Mouse (Mus musculus) kidney, adult 8-10 months (tissue): ENCODE measurements around the gene Gm36210.

Experiments
- DNase-seq, 2 experiments: peaks; one replicate each; pipeline ENCODE4 v3.0.0; 2022

The Gm36210 gene

DNA sequence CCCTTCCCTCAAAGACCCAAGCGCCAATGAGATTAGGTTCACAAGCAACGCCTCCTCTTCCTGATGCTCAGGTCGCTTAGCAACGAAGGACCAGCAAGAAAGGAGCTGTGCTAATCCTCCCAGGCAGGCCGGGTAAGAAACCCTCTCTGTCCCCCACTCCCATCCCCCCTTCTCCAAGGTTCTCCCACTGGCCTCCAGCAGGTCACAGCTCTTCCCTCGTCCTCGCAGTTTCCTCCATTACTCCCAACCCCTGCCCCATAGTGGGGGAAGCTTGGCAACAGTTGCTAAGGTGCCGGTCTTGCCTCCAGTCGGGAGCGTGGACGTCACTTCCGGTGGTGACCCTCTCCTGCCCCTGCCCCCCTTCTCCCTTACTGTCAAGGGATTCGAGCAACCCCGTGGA is 16.2 kb upstream of the Gm36210 start:
- peak; percentile 64 to 66 for DNase-seq

DNA sequence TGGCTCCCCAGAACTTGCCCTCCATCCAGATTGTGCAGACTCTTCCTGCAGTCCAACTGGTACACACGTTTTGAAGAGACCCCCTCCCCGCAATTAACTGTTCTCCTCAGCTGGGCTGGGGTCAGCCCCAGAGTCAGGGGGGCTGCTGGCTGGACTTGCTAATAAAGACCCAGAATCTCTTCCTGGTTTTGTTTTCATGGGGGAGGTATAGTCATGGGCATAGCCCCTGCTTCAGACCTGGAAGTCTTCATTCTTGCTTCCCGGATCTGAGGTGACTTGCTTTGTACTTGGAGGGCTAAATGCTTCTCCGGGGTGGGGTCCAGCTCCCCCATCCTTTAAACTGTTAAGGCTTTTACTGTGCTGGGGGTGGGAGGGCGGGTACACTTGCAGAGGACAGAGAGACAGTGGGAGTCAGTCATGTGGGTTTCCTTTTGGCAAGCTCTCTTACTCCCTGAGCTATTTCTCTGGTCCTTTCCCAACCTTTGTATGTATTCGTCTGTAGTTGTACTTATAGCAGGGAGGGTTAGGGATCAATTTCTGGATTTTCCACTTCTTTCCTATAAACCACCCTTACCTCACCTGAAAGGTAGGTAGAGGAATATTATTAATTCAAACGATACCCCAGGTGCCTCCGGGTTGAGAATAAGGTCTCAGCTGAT is 15.6 kb upstream of the Gm36210 start, which contains the start of gene Nat14:
Gene Nat14, plus strand, starts transcription at position 205 of the 659 bp plus-strand sequence.
- DNase-seq: no peak

DNA sequence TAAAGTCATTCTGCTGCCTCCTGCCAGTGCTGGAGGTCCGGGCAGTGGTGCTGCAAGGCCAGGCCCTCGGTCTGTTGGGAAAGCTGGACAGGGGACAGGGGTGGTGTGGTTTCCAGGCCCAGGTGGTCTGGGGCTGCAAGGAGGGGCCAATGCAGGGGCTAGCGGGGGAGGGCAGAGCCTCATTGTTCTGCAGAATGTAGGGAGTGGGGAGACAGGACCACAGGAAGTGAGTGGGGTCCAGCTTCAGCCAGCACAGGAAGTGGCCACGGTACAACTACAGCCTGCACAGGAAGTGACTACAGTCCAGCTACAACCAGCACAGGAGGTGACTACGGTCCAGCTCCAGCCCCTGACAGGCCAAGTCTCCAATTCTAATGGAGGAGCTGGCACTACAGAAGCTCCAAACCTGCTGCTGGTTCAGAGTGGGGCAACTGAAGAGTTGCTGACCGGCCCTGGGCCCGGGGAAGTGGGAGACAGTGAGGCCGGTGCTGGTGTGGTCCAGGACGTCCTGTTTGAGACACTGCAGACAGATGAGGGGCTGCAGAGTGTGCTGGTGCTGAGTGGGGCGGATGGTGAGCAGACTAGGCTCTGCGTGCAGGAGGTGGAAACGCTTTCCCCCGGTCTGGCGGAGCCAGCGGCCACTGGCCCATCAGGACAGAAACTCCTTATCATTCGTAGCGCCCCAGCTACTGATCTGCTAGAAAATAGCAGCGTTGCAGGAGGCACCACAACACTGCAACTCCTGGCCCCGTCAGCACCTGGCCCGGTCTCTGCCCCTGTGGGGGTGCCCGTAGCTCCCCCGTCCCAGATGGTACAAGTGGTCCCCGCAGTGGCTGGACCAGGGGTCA is 14.9 kb upstream of the Gm36210 start:
- DNase-seq: no peak

DNA sequence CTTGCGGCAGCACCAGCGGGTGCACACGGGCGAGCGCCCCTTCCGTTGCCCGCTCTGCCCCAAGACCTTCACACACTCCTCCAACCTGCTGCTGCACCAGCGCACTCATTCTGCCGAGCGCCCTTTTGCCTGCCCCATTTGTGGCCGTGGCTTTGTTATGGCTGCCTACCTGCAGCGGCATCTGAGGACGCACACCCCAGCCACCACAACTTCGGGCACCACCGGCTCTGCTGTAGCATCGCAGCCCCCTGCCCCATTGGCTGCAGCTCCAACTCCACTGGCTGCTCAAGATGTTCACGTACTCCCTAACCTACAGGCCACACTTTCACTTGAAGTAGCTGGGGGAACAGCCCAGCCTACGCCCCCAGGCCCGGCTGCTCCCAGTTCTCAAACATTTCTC is 14.2 kb upstream of the Gm36210 start:
- DNase-seq: no peak

DNA sequence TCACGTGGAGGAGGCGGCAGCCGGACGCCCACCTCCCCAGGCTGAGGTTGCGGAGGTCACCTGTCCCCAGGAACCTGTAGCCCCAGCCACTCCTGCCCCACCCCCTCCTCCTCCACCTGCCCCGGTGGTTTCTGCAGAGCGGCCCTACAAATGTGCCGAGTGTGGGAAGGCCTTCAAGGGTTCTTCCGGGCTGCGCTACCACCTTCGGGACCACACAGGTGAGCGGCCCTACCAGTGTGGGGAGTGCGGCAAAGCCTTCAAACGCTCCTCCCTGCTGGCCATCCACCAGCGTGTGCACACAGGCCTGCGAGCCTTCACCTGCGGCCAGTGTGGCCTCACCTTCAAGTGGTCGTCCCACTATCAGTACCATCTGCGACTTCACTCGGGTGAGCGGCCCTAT is 13.7 kb upstream of the Gm36210 start:
- no peak for DNase-seq

DNA sequence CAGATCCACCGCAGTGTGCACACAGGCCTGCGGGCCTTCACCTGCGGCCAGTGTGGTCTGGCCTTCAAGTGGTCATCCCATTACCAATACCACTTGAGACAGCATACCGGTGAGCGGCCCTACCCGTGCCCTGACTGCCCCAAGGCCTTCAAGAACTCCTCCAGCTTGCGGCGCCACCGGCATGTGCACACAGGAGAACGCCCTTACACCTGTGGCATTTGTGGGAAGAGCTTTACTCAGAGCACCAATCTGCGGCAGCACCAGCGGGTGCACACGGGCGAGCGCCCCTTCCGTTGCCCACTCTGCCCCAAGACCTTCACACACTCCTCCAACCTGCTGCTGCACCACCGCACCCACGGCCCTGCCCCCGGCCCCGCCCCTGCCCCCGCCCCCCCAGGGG is 12.8 kb upstream of the Gm36210 start:
- no peak for DNase-seq

DNA sequence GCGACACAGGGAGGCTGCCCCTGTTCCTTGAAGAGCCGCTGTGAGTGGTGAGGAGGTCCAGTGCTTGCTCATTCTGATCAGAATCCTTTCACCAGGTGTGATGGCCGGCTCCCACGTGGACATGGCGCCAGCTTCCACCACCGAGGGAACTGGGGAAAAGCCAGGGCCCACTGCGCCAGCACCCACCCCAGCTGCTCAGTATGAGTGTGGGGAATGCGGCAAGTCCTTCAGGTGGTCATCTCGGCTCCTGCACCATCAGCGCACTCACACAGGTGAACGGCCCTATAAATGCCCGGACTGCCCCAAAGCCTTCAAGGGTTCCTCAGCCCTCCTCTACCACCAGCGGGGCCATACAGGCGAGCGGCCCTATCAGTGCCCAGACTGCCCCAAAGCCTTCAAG is 12.4 kb upstream of the Gm36210 start:
- no peak for DNase-seq

DNA sequence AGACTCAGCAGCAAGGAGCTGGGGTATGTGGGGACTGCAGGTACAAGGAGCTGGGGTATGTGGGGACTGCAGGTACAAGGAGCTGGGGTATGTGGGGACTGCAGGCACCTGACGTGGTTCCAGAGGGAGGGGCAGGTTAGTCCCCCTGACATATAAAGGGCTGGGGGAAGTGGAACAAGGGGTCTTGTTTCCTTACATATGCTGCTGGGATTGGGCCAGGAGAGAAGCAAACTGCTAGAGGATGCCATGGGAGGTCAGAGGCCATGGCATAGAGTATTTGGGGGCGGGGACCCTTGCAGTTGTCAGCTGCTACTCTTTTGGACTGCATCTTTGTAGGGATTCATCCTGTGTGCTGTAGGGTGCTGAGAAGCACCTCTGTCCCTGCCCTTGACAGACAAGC is 11.2 kb upstream of the Gm36210 start:
- DNase-seq: no peak

DNA sequence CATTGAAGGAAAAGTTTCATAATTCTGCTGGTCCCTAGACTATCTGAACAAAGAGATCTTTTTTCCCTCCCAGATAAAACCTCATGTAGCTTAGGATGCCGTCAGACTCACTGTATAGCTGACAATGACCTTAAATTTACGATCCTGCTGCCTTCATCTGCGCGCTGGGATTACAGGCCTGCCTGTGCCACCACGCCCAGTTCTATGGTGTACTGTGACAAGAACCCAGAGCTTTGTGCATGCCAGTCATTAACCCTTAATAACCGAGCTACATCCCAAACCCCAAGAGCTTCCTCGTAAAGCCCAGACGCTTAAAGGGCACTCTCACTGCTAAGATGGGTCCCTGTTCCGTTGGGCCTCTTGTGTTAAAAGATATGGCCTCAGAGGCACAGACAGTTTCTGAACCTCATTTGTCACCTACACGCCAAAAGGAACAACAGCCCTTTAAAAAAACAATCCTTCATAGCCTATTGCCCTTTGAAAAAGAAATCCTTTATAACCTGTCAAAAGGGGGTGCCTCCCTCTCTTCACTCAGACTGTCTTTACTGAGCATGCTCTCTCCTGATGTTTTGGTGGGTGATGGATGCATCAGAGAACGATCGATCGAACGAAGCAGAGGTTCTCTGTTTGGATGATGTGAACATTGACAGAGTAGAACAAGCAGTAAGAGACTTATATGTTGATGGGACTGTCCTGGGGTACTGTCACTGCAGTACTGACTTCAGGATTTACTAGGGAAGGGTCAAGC is 9.5 kb upstream of the Gm36210 start:
- DNase-seq: peak in 1 of 2 experiments; percentile 29

DNA sequence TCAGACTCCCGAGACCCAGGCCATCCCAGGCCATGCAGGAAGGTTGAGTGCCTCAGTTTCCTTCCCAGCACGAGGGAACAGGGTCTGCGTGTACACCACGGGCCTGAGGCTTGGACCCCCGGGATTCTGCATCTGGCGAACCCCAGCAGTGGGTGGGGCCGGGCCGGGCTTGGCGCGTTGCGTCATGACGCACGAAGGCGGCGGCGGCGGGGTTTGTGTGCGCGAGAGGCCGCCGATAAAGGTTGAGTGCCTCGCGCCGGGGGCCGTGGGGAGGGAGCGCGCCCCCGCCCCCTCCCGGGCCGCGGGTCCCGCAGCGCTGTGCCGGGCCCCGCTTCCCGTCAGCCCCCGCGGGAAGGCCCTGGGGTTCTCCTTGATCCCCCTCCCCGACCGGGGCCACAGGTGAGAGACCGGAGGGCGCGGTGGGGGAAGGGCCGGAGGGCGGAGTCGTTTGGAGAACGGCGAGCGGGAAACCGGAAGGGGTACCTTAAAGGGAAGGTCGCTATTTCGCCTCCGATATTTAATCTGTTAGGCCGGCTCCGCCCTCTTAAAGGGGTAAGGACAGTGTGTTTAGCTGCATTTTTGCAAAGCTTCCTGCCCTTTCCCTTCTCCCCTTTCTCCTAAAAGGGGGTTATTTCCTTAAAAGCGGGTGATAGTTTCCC is 8.8 kb upstream of the Gm36210 start, which contains the start of gene Zfp628:
Gene Zfp628, plus strand, starts transcription at position 211 of the 659 bp plus-strand sequence.
- peak; percentile 88 to 94 for DNase-seq

DNA sequence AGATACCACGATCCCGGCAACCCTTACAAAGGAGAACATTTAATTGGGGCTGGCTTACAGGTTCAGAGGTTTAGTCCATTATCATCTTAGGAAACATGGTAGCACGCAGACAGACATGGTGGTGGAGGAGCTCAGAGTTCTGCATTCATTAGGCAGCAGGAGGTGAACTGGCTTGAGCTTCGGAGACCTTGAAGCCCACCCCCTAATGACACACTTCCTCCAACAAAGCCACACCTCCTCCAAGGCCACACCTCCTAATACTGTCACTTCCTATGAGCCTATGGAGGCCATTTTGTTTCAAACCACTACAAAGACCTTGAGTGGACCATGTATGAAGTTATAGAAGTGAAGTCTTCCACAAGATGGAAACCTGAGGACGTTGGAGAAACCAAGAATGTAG is 5.9 kb upstream of the Gm36210 start:
- DNase-seq: no peak

DNA sequence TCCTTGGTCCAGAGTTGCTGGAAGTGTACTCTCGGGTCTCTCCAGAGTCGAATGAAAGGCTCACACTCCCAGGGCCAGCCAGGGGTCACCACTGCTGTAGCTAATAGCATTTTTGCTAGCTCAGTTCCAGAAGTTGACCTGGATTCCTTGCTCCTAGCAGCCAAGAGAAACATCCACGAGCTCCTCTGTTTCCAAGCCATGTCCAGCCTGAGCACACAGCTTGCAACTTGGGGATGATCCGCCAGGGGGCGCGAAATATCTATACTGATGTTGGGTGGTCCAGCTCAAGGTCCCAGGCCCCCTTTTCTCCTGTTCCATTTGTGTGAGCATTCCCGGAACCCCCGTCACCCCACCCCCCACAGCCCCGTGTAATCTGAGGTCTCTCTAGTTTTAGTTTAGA is 5.2 kb upstream of the Gm36210 start:
- DNase-seq: peak in 1 of 2 experiments; percentile 57

DNA sequence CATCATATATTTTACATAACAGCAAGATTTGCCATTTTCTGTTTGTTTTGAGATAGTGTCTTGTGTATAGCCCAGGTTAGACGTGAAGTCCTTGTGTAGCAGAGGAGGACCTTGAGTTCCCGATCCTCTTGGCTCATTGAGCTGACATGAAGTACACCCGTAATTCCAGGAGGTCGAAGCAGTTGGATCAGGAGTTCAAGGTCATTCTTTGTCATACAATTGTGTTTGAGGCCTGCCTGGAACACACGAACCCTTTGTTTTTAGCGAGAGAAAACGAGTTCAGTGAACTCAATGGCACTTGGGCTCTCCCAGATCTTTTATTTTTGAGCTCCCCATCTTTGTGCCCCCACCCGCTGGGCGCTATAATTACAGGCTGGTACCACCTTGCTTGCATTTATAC is 3.9 kb downstream of the Gm36210 start:
- DNase-seq: no peak

DNA sequence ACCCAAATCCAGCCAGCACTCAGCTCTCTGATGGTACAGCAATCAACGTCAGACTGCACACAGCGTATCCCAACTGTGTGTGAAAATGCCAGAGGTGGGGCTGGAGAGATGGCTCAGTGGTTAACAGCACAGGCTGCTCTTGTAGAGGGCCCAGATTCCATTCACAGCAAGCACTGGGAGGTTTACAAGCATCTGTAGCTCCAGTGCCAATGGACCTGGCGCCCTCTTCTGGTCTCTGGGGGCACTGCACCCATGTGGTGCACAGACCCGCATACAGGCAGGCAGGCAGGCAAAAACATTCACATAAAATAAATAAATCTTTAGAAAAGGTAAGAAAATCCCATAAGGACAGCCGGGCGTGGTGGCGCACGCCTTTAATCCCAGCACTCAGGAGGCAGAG is 5.1 kb downstream of the Gm36210 start:
- no peak for DNase-seq

DNA sequence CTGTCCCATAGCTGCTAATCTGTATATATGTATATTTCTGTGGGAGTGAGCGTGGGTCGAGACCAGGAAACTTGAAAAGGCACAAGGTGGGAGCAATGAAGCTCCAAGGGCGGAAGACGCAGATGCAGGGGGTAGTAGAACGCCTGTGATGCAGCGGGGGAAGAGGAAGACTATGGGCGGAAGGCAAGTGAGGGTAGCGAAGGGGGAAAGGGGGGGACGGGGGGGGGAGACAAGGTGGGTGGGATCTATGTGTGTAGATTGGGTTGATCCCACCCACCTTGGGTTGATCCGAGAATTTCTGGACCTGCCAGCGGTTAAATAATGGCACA is 5.8 kb downstream of the Gm36210 start:
- no peak for DNase-seq

DNA sequence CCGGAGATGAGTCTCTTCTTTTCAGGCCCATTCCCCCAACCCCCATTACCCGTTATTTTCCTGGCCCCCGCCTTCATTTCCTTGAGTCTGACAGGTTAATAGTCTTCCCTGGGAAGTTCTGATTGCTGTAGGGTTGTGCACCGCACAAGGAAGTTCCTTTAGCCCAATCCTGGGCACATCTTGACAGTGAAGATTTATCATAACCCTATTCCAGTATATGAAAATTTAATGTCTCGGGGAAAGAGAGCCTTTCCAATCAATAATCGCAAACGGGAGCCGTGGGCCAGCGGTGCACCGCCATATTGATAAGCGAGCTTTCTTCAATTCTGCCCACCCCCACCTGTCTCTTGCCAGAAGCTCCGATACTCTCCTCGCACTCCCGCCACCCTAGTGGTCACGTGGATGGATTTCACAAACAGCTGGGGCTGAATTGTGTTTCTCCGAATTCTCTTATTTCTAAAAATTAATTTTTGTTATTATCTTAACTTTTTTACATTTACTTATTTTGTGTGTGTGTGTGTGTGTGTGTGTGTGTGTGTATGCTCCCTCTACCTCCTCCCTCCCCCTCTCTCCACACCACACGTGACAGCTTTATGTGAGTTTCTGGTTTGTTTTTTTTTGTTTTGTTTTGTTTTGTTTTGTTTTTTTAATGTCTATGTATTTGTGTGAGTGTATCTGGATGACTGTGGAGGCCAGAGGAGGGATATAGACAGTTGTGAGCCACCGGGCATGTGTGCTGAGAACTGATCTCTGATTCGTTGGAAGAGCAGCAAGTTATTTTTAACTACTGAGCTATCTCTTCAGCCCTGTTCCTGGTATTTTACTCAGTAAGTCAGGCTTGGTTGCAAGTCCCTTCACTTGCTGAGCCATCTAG is 6.4 kb downstream of the Gm36210 start:
- DNase-seq: no peak

DNA sequence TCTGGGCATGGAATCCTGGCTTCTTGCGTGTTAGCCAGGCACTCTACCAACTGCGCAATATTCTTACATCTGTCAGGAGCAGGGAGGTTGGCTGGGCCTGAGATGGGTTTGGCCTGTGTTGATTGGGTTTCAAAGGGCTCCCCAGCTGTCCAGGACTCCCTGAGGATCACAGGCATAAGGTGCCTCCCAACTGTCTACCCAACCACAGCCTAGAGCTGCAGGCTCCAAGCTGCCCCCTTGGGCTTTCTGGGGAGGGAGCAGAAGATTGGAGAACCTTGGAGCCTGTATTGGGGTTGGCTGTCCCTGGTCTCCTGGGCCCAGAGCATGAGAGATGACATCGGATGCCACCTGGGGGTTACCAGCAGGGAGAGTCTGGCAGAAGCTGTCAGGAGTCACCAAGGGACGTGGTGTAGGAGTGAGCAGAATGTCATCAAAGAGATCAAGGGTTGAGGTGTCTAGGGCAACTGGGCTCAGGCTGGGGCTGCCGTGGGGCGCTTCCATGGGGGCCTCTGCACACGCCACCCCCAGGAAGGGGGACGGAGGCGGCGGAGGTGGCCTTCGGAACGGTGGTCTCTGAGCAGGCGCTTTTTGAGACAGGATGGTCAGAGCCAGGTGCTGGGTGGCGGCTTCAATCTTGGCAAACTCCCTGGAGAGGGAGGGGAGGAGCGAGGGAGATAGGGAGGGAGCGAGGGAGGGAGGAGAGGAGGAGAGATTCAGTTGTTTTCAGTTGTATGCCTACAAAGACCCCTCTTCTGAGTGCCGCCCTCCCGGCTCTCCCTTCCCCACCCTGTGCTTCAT is 7.3 kb downstream of the Gm36210 start:
- DNase-seq: no peak

DNA sequence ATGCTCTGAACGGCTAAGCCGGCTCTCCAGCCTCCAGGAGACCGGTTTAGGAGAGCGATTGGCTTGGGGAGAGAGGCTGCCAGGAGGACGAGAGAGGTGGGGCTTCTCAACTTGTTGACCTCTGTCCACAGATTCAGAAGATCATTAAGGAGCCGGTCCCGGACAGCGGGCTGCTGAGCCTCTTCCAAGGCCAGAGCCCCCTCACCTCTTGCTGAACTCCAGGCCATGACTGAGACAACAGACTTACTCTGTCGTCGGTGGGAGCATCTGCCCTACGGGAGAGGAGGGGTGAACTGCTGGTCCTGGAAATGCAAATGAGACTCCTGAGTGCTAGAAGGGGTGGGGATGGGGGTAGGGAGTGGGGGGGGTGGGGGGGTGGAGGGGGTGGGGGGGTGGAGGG is 11.1 kb downstream of the Gm36210 start:
- no peak for DNase-seq

DNA sequence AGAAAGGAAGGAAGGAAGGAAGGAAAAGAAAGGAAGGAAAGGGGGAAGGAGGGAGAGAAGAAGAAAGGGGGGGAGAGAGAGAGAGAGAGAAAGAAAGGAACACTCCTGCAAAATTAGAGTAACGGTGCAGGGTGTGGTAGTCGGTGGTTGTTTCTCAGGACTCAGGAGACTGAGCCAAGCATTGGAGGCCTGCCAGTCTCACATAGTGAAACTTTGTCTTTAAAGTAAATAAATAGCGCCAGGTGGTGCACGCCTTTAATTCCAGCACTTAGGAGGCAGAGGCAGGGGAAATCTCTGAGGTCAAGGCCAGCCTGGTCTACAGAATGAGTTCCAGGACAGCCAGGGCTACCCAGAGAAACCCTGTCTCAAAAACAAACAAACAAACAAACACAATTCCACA is 19.6 kb downstream of the Gm36210 start:
- no peak for DNase-seq

DNA sequence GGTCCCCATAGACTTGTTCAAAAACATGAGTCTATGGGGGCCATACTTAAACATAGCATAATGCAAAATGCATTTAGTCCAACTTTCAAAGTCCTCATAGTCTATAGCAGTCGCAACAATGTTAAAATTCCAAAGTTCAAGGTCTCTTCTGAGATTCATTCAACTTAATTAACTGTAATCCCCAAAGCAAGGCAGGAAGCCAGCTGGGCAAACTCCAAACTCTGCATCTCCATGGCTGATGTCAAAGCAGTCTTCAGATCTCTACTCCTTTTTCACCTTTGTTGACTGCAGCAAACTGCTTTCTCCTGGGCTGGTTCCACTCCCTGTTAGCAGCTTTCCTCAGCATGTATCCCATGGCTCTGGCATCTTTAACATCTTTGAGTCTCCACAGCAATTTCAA is 27.3 kb downstream of the Gm36210 start:
- peak; percentile 48 to 49 for DNase-seq

DNA sequence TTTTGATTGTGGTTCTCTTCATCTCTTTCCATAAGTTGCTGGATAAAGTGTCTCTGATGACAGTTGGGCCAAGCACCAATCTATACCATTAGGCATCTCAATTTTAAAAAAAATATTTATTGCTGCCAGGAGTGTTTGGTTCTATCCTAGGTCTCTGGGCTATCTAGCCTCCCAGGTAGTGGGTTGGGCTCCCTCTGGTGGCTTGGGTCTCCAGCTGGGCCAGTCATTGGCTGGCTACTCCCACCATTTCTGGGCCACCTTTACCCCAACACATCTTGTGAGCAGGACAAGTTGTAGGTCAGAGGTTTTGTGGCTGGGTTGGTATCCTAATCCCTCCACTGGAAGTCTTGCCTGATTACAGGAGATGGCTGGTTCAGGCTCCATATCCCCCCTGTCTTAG is 28.1 kb downstream of the Gm36210 start:
- DNase-seq: peak in 1 of 2 experiments; percentile 55
